Mouse (Mus musculus): Measurements from ENCODE around the gene Srebf2. TPM values are rescaled to one million over a fixed set of nuclear protein-coding genes. Genes with fewer than 3 reads are reported as not detected.

Gene Srebf2
- total and polyA plus RNA-seq, 2 experiments from 2014 or later, result 150 to 245 TPM

GRCm38 (mm10) chr15:82247131-82247776 lies 100.3 kb downstream of the Srebf2 start:
- no peak for ATAC-seq (ENCODE audit: low FRiP score)
- H3K27me3 ChIP-seq (ENCODE audit: insufficient read depth, low read length), result no peaks in the 10 kb centered on the region
- H3K9ac ChIP-seq (replicated peaks; ENCODE audit: low read length, poor library complexity, severe bottlenecking), result no peak overlapping the region
- H3K4me1 ChIP-seq (ENCODE audit: insufficient read depth, low read length), result no peaks in the 10 kb centered on the region
- no peak for DNase-seq (ENCODE audit: low spot score)
- TF ChIP-seq CTCF (IDR thresholded peaks at IDR 0.05), result no peak
- no peak overlapping the region for H3K4me2 ChIP-seq (ENCODE audit: low read depth, low read length, poor library complexity, severe bottlenecking)
- H3K27ac ChIP-seq (ENCODE audit: low read depth, low read length), result no peak overlapping the region
- H3K36me3 ChIP-seq (ENCODE audit: insufficient read depth, low read length), result no peaks in the 10 kb centered on the region
- 78% methylated on average over 3 of the region's 3 CpGs for WGBS
- no peaks in the 10 kb centered on the region for H3K9me3 ChIP-seq (ENCODE audit: low read length)
- no peak overlapping the region for H3K4me3 ChIP-seq (ENCODE audit: low read depth, low read length)

GRCm38 (mm10) chr15:82251579-82251978 lies 104.6 kb downstream of the Srebf2 start:
- Histone ChIP-seq H3K4me3 (ENCODE audit: low read depth, low read length) (no peak overlapping the region), H3K27me3 (ENCODE audit: insufficient read depth, low read length) (no peaks in the 10 kb centered on the region), H3K4me2 (ENCODE audit: low read depth, low read length, poor library complexity, severe bottlenecking) (no peak overlapping the region), H3K36me3 (ENCODE audit: insufficient read depth, low read length) (no peaks in the 10 kb centered on the region), H3K27ac (ENCODE audit: low read depth, low read length) (no peak overlapping the region), H3K9me3 (ENCODE audit: low read length) (no peaks in the 10 kb centered on the region), H3K4me1 (ENCODE audit: insufficient read depth, low read length) (peaks cover 10% of the 10 kb centered on the region), H3K9ac (replicated peaks; ENCODE audit: low read length, poor library complexity, severe bottlenecking) (no peak overlapping the region)
- WGBS, result over 99% methylated on average over 3 of the region's 3 CpGs
- DNase-seq (ENCODE audit: low spot score), result no peak
- no peak for ATAC-seq (ENCODE audit: low FRiP score)
- TF ChIP-seq CTCF (IDR thresholded peaks at IDR 0.05), result peak; percentile 50

- peaks cover 14% of the 10 kb centered on the region for H3K4me1 ChIP-seq (ENCODE audit: insufficient read depth, low read length)
- H3K4me2 ChIP-seq (ENCODE audit: low read depth, low read length, poor library complexity, severe bottlenecking), result no peak within 1 kb of the TSS
- no peaks in the 10 kb centered on the region for H3K9me3 ChIP-seq (ENCODE audit: low read length)
- ATAC-seq (ENCODE audit: low FRiP score) (no peak), DNase-seq (ENCODE audit: low spot score) (no peak)
- 91% methylated on average over 6 of the region's 6 CpGs for WGBS
- H3K9ac ChIP-seq (replicated peaks; ENCODE audit: low read length, poor library complexity, severe bottlenecking), result no peak within 1 kb of the TSS
- H3K27ac ChIP-seq (ENCODE audit: low read depth, low read length), result no peak within 1 kb of the TSS
- H3K36me3 ChIP-seq (ENCODE audit: insufficient read depth, low read length), result no peaks in the 10 kb centered on the region
- H3K4me3 ChIP-seq (ENCODE audit: low read depth, low read length), result no peak within 1 kb of the TSS
- H3K27me3 ChIP-seq (ENCODE audit: insufficient read depth, low read length), result no peaks in the 10 kb centered on the region
- no peak for TF ChIP-seq CTCF (IDR thresholded peaks at IDR 0.05)
These were observed 105.1 kb downstream of the Srebf2 start, which contains the start of gene 1500009C09Rik for GRCm38 (mm10) chr15:82252097-82252496. TSS of gene 1500009C09Rik (plus strand) at chr15:82252397.

MicroRNA genes within 50 kb of the gene (microRNA counts, 519-probe panel; counts per million panel counts)
- microRNA mmu-miR-33, result 3,343 counts per million, percentile 73 among the panel's probes with 10 or more counts

Small RNA genes within 50 kb of the gene (microRNA-seq; reads per million reads assigned to microRNA genes)
- gene Mir33 (ENCODE audit: borderline number of aligned reads), result 161 reads per million, percentile 51 among the genes with 10 or more reads in this experiment

Other genes with a start within 250 kb of the Srebf2 start
- 46.5 and 49.5 TPM in 2 replicates for gene Polr3h, start 220.9 kb upstream of the Srebf2 start, total RNA-seq (2014; rRNA removed)
- gene Polr3h, start 220.9 kb upstream of the Srebf2 start, polyA plus RNA-seq (2015; fragmentation: Nextera tagmentation; extraction: Ambion mirVana), result 77.0 and 80.3 TPM in 2 replicates
- 172 and 196 TPM in 2 replicates for gene Csdc2, start 210.4 kb upstream of the Srebf2 start, total RNA-seq (2014; rRNA removed)
- 323 and 327 TPM in 2 replicates for gene Csdc2, start 210.4 kb upstream of the Srebf2 start, polyA plus RNA-seq (2015; fragmentation: Nextera tagmentation; extraction: Ambion mirVana)
- gene Pmm1, start 186.3 kb upstream of the Srebf2 start, total RNA-seq (2014; rRNA removed), result 157 and 172 TPM in 2 replicates
- gene Pmm1, start 186.3 kb upstream of the Srebf2 start, polyA plus RNA-seq (2015; fragmentation: Nextera tagmentation; extraction: Ambion mirVana), result 122 and 134 TPM in 2 replicates
- not detected in 2 replicates for gene 1700029P11Rik, start 166.6 kb upstream of the Srebf2 start, total RNA-seq (2014; rRNA removed)
- not detected in 2 replicates for gene 1700029P11Rik, start 166.6 kb upstream of the Srebf2 start, polyA plus RNA-seq (2015; fragmentation: Nextera tagmentation; extraction: Ambion mirVana)
- 25.6 and 28.3 TPM in 2 replicates for gene Xrcc6, start 159.3 kb upstream of the Srebf2 start, total RNA-seq (2014; rRNA removed)
- gene Xrcc6, start 159.3 kb upstream of the Srebf2 start, polyA plus RNA-seq (2015; fragmentation: Nextera tagmentation; extraction: Ambion mirVana), result 23.2 and 28.2 TPM in 2 replicates
- gene Desi1, start 113.3 kb upstream of the Srebf2 start, total RNA-seq (2014; rRNA removed), result 26.9 and 31.2 TPM in 2 replicates
- gene Desi1, start 113.3 kb upstream of the Srebf2 start, polyA plus RNA-seq (2015; fragmentation: Nextera tagmentation; extraction: Ambion mirVana), result 43.9 and 45.7 TPM in 2 replicates
- 174 and 179 TPM in 2 replicates for gene Snu13, start 99.6 kb upstream of the Srebf2 start, total RNA-seq (2014; rRNA removed)
- gene Snu13, start 99.6 kb upstream of the Srebf2 start, polyA plus RNA-seq (2015; fragmentation: Nextera tagmentation; extraction: Ambion mirVana), result 242 and 274 TPM in 2 replicates
- 0.05 TPM in 1 of 2 replicates, not detected in the other for gene 4930407I10Rik, start 88.0 kb upstream of the Srebf2 start, total RNA-seq (2014; rRNA removed)
- not detected in 2 replicates for gene 4930407I10Rik, start 88.0 kb upstream of the Srebf2 start, polyA plus RNA-seq (2015; fragmentation: Nextera tagmentation; extraction: Ambion mirVana)
- not detected in 2 replicates for gene Mei1, start 77.2 kb upstream of the Srebf2 start, total RNA-seq (2014; rRNA removed)
- 0.12 and 0.16 TPM in 2 replicates for gene Mei1, start 77.2 kb upstream of the Srebf2 start, polyA plus RNA-seq (2015; fragmentation: Nextera tagmentation; extraction: Ambion mirVana)
- gene Ccdc134, start 19.3 kb upstream of the Srebf2 start, total RNA-seq (2014; rRNA removed), result 8.4 and 8.7 TPM in 2 replicates
- 6.9 and 7.7 TPM in 2 replicates for gene Ccdc134, start 19.3 kb upstream of the Srebf2 start, polyA plus RNA-seq (2015; fragmentation: Nextera tagmentation; extraction: Ambion mirVana)
- 6.5 and 7.6 TPM in 2 replicates for gene Shisa8, start 65.6 kb downstream of the Srebf2 start, total RNA-seq (2014; rRNA removed)
- 1.6 and 2.2 TPM in 2 replicates for gene Shisa8, start 65.6 kb downstream of the Srebf2 start, polyA plus RNA-seq (2015; fragmentation: Nextera tagmentation; extraction: Ambion mirVana)
- gene Tnfrsf13c, start 77.2 kb downstream of the Srebf2 start, total RNA-seq (2014; rRNA removed), result 0.94 and 2.1 TPM in 2 replicates
- gene Tnfrsf13c, start 77.2 kb downstream of the Srebf2 start, polyA plus RNA-seq (2015; fragmentation: Nextera tagmentation; extraction: Ambion mirVana), result 0.18 and 0.27 TPM in 2 replicates
- 5.2 and 17.9 TPM in 2 replicates for gene Cenpm, start 97.6 kb downstream of the Srebf2 start, total RNA-seq (2014; rRNA removed)
- gene Cenpm, start 97.6 kb downstream of the Srebf2 start, polyA plus RNA-seq (2015; fragmentation: Nextera tagmentation; extraction: Ambion mirVana), result 10.2 TPM in 2 replicates
- gene 1500009C09Rik, start 105.2 kb downstream of the Srebf2 start, total RNA-seq (2014; rRNA removed), result 139 and 156 TPM in 2 replicates
- gene 1500009C09Rik, start 105.2 kb downstream of the Srebf2 start, polyA plus RNA-seq (2015; fragmentation: Nextera tagmentation; extraction: Ambion mirVana), result 15.4 and 17.9 TPM in 2 replicates
- gene Sept3, start 127.7 kb downstream of the Srebf2 start, total RNA-seq (2014; rRNA removed), result 480 and 506 TPM in 2 replicates
- gene Sept3, start 127.7 kb downstream of the Srebf2 start, polyA plus RNA-seq (2015; fragmentation: Nextera tagmentation; extraction: Ambion mirVana), result 369 and 404 TPM in 2 replicates
- gene Wbp2nl, start 151.8 kb downstream of the Srebf2 start, total RNA-seq (2014; rRNA removed), result 0.60 and 0.99 TPM in 2 replicates
- 0.11 and 0.23 TPM in 2 replicates for gene Wbp2nl, start 151.8 kb downstream of the Srebf2 start, polyA plus RNA-seq (2015; fragmentation: Nextera tagmentation; extraction: Ambion mirVana)
- 36.6 and 38.0 TPM in 2 replicates for gene Naga, start 191.7 kb downstream of the Srebf2 start, total RNA-seq (2014; rRNA removed)
- 25.0 and 30.8 TPM in 2 replicates for gene Naga, start 191.7 kb downstream of the Srebf2 start, polyA plus RNA-seq (2015; fragmentation: Nextera tagmentation; extraction: Ambion mirVana)
- gene Pheta2, start 191.8 kb downstream of the Srebf2 start, total RNA-seq (2014; rRNA removed), result 0.28 and 1.5 TPM in 2 replicates
- 0.82 and 0.88 TPM in 2 replicates for gene Pheta2, start 191.8 kb downstream of the Srebf2 start, polyA plus RNA-seq (2015; fragmentation: Nextera tagmentation; extraction: Ambion mirVana)
- gene Smdt1, start 191.8 kb downstream of the Srebf2 start, total RNA-seq (2014; rRNA removed), result 186 and 226 TPM in 2 replicates
- 352 and 383 TPM in 2 replicates for gene Smdt1, start 191.8 kb downstream of the Srebf2 start, polyA plus RNA-seq (2015; fragmentation: Nextera tagmentation; extraction: Ambion mirVana)
- gene Ndufa6, start 207.1 kb downstream of the Srebf2 start, total RNA-seq (2014; rRNA removed), result 241 and 287 TPM in 2 replicates
- 481 and 482 TPM in 2 replicates for gene Ndufa6, start 207.1 kb downstream of the Srebf2 start, polyA plus RNA-seq (2015; fragmentation: Nextera tagmentation; extraction: Ambion mirVana)
- 1.6 and 2.4 TPM in 2 replicates for gene Cyp2d22, start 233.1 kb downstream of the Srebf2 start, total RNA-seq (2014; rRNA removed)
- 1.7 and 2.2 TPM in 2 replicates for gene Cyp2d22, start 233.1 kb downstream of the Srebf2 start, polyA plus RNA-seq (2015; fragmentation: Nextera tagmentation; extraction: Ambion mirVana)
- gene Cyp2d11, start 246.8 kb downstream of the Srebf2 start, total RNA-seq (2014; rRNA removed), result not detected in 2 replicates
- not detected in 2 replicates for gene Cyp2d11, start 246.8 kb downstream of the Srebf2 start, polyA plus RNA-seq (2015; fragmentation: Nextera tagmentation; extraction: Ambion mirVana)

All from midbrain, postnatal 0 days (tissue).